Mouse (Mus musculus) erythroid progenitor cell, adult 5-6 weeks (primary cell): Measurements from ENCODE around the gene Pigt. TPM values are rescaled to one million over a fixed set of nuclear protein-coding genes. Genes with fewer than 3 reads are reported as not detected.

Experiments
- total RNA-seq, 2 experiments: library from RNA; stranded (forward) in 1 of 2; stranded (reverse) in 1 of 2; fragments of 150-400 nt in 1 of 2; fragments of 186-747, 209-891 nt in 1 of 2; gene quantifications; 2 replicates each; pipeline versions ENCODE4 v1.2.3 to v1.2.4; 2015 to 2017; ENCODE audit warnings: low replicate concordance in 2 of 2

Pigt gene
- total RNA-seq, 2 experiments from 2014 or later: 18.0 to 26.9 TPM

Other genes starting within 250 kb of the Pigt start
- gene Svs3b, start 240.9 kb upstream of the Pigt start, total RNA-seq (2015; ENCODE audit: low replicate concordance): not detected in 2 replicates
- not detected in 2 replicates for gene Svs3b, start 240.9 kb upstream of the Pigt start, total RNA-seq (2017; ENCODE audit: low replicate concordance)
- not detected in 2 replicates for gene Svs4, start 219.1 kb upstream of the Pigt start, total RNA-seq (2015; ENCODE audit: low replicate concordance)
- gene Svs4, start 219.1 kb upstream of the Pigt start, total RNA-seq (2017; ENCODE audit: low replicate concordance): not detected in 2 replicates
- gene Svs3a, start 208.3 kb upstream of the Pigt start, total RNA-seq (2015; ENCODE audit: low replicate concordance): not detected in 2 replicates
- gene Svs3a, start 208.3 kb upstream of the Pigt start, total RNA-seq (2017; ENCODE audit: low replicate concordance): not detected in 2 replicates
- gene Svs6, start 180.8 kb upstream of the Pigt start, total RNA-seq (2015; ENCODE audit: low replicate concordance): not detected in 2 replicates
- not detected in 2 replicates for gene Svs6, start 180.8 kb upstream of the Pigt start, total RNA-seq (2017; ENCODE audit: low replicate concordance)
- gene Svs5, start 164.8 kb upstream of the Pigt start, total RNA-seq (2015; ENCODE audit: low replicate concordance): not detected in 2 replicates
- not detected in 2 replicates for gene Svs5, start 164.8 kb upstream of the Pigt start, total RNA-seq (2017; ENCODE audit: low replicate concordance)
- 36.9 and 68.8 TPM in 2 replicates for gene Slpi, start 108.4 kb upstream of the Pigt start, total RNA-seq (2015; ENCODE audit: low replicate concordance)
- 6.3 and 11.0 TPM in 2 replicates for gene Slpi, start 108.4 kb upstream of the Pigt start, total RNA-seq (2017; ENCODE audit: low replicate concordance)
- gene Rbpjl, start 94.4 kb upstream of the Pigt start, total RNA-seq (2015; ENCODE audit: low replicate concordance): not detected in 2 replicates
- gene Rbpjl, start 94.4 kb upstream of the Pigt start, total RNA-seq (2017; ENCODE audit: low replicate concordance): not detected in 2 replicates
- gene Matn4, start 92.4 kb upstream of the Pigt start, total RNA-seq (2015; ENCODE audit: low replicate concordance): not detected in 2 replicates
- gene Matn4, start 92.4 kb upstream of the Pigt start, total RNA-seq (2017; ENCODE audit: low replicate concordance): not detected in 2 replicates
- gene Sdc4, start 53.6 kb upstream of the Pigt start, total RNA-seq (2015; ENCODE audit: low replicate concordance): 2.5 and 7.2 TPM in 2 replicates
- gene Sdc4, start 53.6 kb upstream of the Pigt start, total RNA-seq (2017; ENCODE audit: low replicate concordance): 5.7 and 7.2 TPM in 2 replicates
- 8.8 and 10.8 TPM in 2 replicates for gene Sys1, start 40.6 kb upstream of the Pigt start, total RNA-seq (2015; ENCODE audit: low replicate concordance)
- gene Sys1, start 40.6 kb upstream of the Pigt start, total RNA-seq (2017; ENCODE audit: low replicate concordance): 3.1 and 5.3 TPM in 2 replicates
- gene Gm20458, start 36.6 kb upstream of the Pigt start, total RNA-seq (2015; ENCODE audit: low replicate concordance): not detected in 2 replicates
- not detected in 2 replicates for gene Gm20458, start 36.6 kb upstream of the Pigt start, total RNA-seq (2017; ENCODE audit: low replicate concordance)
- not detected in 2 replicates for gene Trp53tg5, start 23.8 kb upstream of the Pigt start, total RNA-seq (2015; ENCODE audit: low replicate concordance)
- gene Trp53tg5, start 23.8 kb upstream of the Pigt start, total RNA-seq (2017; ENCODE audit: low replicate concordance): not detected in 2 replicates
- 6.3 TPM in 1 of 2 replicates, not detected in the other for gene Dbndd2, start 11.4 kb upstream of the Pigt start, total RNA-seq (2015; ENCODE audit: low replicate concordance)
- 0.61 TPM in 1 of 2 replicates, not detected in the other for gene Dbndd2, start 11.4 kb upstream of the Pigt start, total RNA-seq (2017; ENCODE audit: low replicate concordance)
- gene Wfdc2, start 64.9 kb downstream of the Pigt start, total RNA-seq (2015; ENCODE audit: low replicate concordance): not detected in 2 replicates
- not detected in 2 replicates for gene Wfdc2, start 64.9 kb downstream of the Pigt start, total RNA-seq (2017; ENCODE audit: low replicate concordance)
- not detected in 2 replicates for gene Spint3, start 75.9 kb downstream of the Pigt start, total RNA-seq (2015; ENCODE audit: low replicate concordance)
- not detected in 2 replicates for gene Spint3, start 75.9 kb downstream of the Pigt start, total RNA-seq (2017; ENCODE audit: low replicate concordance)
- not detected in 2 replicates for gene Wfdc6a, start 87.9 kb downstream of the Pigt start, total RNA-seq (2015; ENCODE audit: low replicate concordance)
- not detected in 2 replicates for gene Wfdc6a, start 87.9 kb downstream of the Pigt start, total RNA-seq (2017; ENCODE audit: low replicate concordance)
- not detected in 2 replicates for gene Eppin, start 96.1 kb downstream of the Pigt start, total RNA-seq (2015; ENCODE audit: low replicate concordance)
- gene Eppin, start 96.1 kb downstream of the Pigt start, total RNA-seq (2017; ENCODE audit: low replicate concordance): not detected in 2 replicates
- not detected in 2 replicates for gene Wfdc6b, start 116.0 kb downstream of the Pigt start, total RNA-seq (2015; ENCODE audit: low replicate concordance)
- gene Wfdc6b, start 116.0 kb downstream of the Pigt start, total RNA-seq (2017; ENCODE audit: low replicate concordance): not detected in 2 replicates
- not detected in 2 replicates for gene Wfdc8, start 116.1 kb downstream of the Pigt start, total RNA-seq (2015; ENCODE audit: low replicate concordance)
- not detected in 2 replicates for gene Wfdc8, start 116.1 kb downstream of the Pigt start, total RNA-seq (2017; ENCODE audit: low replicate concordance)
- gene Wfdc16, start 141.3 kb downstream of the Pigt start, total RNA-seq (2015; ENCODE audit: low replicate concordance): not detected in 2 replicates
- not detected in 2 replicates for gene Wfdc16, start 141.3 kb downstream of the Pigt start, total RNA-seq (2017; ENCODE audit: low replicate concordance)
- not detected in 2 replicates for gene Wfdc10, start 158.5 kb downstream of the Pigt start, total RNA-seq (2015; ENCODE audit: low replicate concordance)
- not detected in 2 replicates for gene Wfdc10, start 158.5 kb downstream of the Pigt start, total RNA-seq (2017; ENCODE audit: low replicate concordance)
- gene Wfdc9, start 159.1 kb downstream of the Pigt start, total RNA-seq (2015; ENCODE audit: low replicate concordance): not detected in 2 replicates
- gene Wfdc9, start 159.1 kb downstream of the Pigt start, total RNA-seq (2017; ENCODE audit: low replicate concordance): not detected in 2 replicates
- gene Wfdc11, start 176.6 kb downstream of the Pigt start, total RNA-seq (2015; ENCODE audit: low replicate concordance): not detected in 2 replicates
- not detected in 2 replicates for gene Wfdc11, start 176.6 kb downstream of the Pigt start, total RNA-seq (2017; ENCODE audit: low replicate concordance)
- not detected in 2 replicates for gene Wfdc13, start 187.6 kb downstream of the Pigt start, total RNA-seq (2015; ENCODE audit: low replicate concordance)
- gene Wfdc13, start 187.6 kb downstream of the Pigt start, total RNA-seq (2017; ENCODE audit: low replicate concordance): not detected in 2 replicates
- not detected in 2 replicates for gene Spint4, start 201.0 kb downstream of the Pigt start, total RNA-seq (2015; ENCODE audit: low replicate concordance)
- not detected in 2 replicates for gene Spint4, start 201.0 kb downstream of the Pigt start, total RNA-seq (2017; ENCODE audit: low replicate concordance)
- not detected in 2 replicates for gene Spint5, start 217.8 kb downstream of the Pigt start, total RNA-seq (2015; ENCODE audit: low replicate concordance)
- not detected in 2 replicates for gene Spint5, start 217.8 kb downstream of the Pigt start, total RNA-seq (2017; ENCODE audit: low replicate concordance)
- gene Wfdc3, start 248.4 kb downstream of the Pigt start, total RNA-seq (2015; ENCODE audit: low replicate concordance): 4.2 and 6.1 TPM in 2 replicates
- gene Wfdc3, start 248.4 kb downstream of the Pigt start, total RNA-seq (2017; ENCODE audit: low replicate concordance): 2.3 and 2.8 TPM in 2 replicates
- gene Dnttip1, start 248.5 kb downstream of the Pigt start, total RNA-seq (2015; ENCODE audit: low replicate concordance): 64.6 and 69.2 TPM in 2 replicates
- gene Dnttip1, start 248.5 kb downstream of the Pigt start, total RNA-seq (2017; ENCODE audit: low replicate concordance): 44.0 and 58.0 TPM in 2 replicates